Mouse (Mus musculus) kidney, adult 9 months (tissue): ENCODE data around the gene Trim34a.
"Not testable (repeated sequence)": the region's sequence is repeated elsewhere in the genome, so short reads cannot be mapped to it uniquely, and the experiment has no call there.

ENCODE experiments used
- DNase-seq: peaks from one replicate; pipeline ENCODE4 v3.0.0; 2022

Trim34a gene

GRCm38 (mm10) chr7:104244287-104245181 lies at the start of gene Trim34a:
Gene Trim34a, plus strand, starts transcription at chr7:104244457.
- peak; percentile 87 for DNase-seq

GRCm38 (mm10) chr7:104195885-104196284 lies 48.4 kb upstream of the Trim34a start, which contains the start of gene Olfr649:
Gene Olfr649, minus strand, starts transcription at chr7:104195985.
- no peak for DNase-seq

DNA sequence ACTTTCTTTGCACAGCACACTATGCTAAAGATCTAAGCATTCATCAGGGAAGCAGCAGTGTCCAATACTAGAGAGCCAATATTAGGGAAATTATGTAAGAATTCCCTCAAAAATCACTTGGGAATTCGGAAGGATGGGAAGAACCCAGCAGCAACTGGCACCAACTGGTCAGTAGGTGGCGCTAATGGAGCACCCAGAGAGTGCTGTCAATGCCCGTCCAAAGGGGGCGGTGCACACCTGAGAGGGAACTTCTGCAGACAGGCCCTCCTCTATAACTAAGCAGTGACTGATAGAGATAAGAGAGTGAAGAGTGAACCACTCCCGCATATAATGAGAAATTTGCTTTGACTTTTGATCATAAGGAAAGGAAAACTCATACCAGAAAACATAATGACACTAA lies 44.4 kb upstream of the Trim34a start:
- peak; percentile 79 for DNase-seq

DNA sequence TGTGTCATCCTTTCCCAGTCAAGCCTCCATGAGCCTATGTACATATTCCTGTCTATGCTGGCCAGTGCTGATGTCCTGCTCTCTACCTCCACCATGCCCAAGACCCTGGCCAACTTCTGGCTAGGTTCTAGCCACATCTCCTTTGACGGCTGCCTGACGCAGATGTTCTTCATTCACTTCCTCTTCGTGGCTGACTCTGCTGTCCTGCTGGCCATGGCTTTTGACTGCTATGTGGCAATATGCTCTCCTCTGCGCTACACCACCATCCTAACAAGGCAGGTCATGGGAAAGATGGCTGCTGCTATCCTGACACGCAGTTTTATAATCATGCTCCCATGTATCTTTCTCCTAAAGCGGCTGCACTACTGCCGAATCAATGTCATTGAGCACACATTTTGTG lies 38.1 kb upstream of the Trim34a start:
- DNase-seq, result no peak

DNA sequence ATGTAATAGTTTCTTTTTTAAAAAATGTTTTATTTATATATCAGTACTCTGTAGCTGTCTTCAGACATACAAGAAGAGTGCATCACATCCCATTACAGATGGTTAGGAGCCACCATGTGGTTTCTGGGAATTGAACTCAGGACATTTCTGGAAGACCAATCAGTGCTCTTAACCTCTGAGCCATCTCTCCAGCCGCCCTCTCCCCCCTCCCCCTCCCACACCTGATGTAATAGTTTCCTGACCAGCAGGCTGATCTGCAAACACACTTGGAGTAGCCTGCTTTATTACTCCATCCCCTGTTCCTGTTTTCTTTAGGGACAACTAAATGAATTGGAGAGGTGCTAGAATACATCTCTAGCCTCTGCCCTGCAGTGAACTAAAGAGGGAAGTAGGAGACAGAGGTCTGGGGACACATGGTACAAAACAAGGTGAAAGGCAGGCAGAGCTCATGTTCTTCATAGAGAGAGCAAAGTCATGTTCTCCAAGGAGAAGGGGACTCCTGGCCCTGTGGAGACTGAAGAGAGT lies 28.2 kb upstream of the Trim34a start:
- DNase-seq, result no peak

DNA sequence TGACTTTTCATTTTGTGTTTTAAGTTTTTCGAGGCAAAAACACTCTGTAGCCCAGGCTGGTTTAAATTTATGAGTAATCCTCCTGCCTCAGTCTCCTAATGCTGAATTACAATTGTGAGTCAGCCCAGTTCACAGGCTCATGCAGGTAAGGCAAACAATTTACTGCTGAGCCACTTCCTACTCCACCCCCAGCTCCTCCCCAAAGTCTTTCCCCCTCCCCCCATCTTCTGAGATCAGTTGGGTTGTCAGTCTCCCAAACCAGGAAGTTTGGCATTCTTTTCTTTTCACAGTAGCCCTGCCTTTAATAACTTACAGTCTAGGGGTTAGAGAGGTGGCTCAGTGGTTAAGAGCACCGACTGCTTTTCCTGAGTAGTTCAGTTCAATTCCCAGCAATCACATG lies 26.4 kb upstream of the Trim34a start:
- DNase-seq, result no peak

- DNase-seq, result peak; percentile 85
Measured at GRCm38 (mm10) chr7:104218701-104219569, 25.3 kb upstream of the Trim34a start, which contains the start of gene Trim6. Gene Trim6, plus strand, starts transcription at chr7:104218793.

GRCm38 (mm10) chr7:104231203-104231602 lies 13.1 kb upstream of the Trim34a start:
- peak; percentile 38 for DNase-seq

DNA sequence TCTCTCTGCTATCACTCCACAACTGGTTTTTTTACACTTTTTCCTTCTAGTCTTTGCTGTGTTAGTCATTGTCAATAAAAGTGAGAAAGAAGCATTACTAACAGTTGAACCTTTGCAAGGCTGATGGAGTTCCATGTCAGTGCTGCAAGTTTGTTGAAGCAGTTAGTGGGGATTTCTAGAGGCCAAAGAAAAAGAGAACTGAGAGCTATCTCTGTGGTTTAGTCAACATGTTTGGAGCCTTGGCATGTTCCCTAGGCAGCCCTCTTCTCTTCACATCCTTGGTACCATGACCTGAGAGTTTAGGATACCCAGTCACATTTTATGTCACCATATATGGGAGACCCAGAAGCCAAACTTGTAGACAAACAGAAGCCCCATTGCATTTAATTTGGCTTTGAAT lies 3.4 kb upstream of the Trim34a start:
- DNase-seq, result no peak

DNA sequence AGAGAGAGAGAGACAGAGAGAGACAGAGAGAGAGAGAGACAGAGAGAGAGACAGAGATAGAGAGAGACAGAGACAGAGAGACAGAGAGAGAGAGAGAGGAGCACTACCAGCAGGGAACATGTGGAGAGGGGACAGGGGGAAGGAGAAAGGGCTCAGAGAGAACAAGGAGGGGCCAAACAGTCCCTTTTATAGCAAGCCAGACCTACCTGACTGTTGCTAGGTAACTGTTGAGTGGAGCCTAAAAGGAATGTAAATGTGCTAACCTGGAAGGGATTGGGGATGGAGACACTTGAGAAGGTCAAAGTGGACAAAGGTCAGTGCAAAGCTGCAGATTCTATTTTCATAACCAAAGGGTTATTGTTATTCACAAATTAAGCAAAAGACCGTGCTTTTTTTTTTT lies 641 bp upstream of the Trim34a start:
- no peak for DNase-seq

- not testable (repeated sequence) for DNase-seq
Measured at GRCm38 (mm10) chr7:104260380-104260779, 16.1 kb downstream of the Trim34a start.

DNA sequence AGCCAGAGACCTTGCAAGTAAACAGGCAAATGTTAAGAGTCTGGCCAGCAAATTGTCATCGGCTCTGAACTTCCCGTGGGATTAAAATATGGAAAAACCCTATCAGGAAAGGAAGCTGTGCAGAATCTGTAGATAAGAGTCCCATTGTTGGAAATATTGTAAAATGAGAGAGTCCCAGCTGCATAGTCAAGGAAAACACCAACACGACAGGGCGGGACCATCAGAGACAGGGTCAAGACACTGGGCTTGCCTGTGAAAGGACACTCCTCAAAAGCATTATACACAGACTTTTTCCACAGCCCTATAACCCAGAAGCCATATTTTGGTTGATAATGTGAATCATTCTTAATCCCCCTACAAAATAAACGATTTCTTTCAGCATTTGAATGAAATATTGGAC lies 21.1 kb downstream of the Trim34a start:
- not testable (repeated sequence) for DNase-seq

GRCm38 (mm10) chr7:104279361-104279760 lies 35.1 kb downstream of the Trim34a start:
- not testable (repeated sequence) for DNase-seq

- DNase-seq, result not testable (repeated sequence)
Measured at GRCm38 (mm10) chr7:104287576-104288443, 43.6 kb downstream of the Trim34a start, which contains the start of gene Trim5. Gene Trim5, minus strand, starts transcription at chr7:104288094.

- no peak for DNase-seq
Measured at GRCm38 (mm10) chr7:104290641-104291040, 46.4 kb downstream of the Trim34a start.

DNA sequence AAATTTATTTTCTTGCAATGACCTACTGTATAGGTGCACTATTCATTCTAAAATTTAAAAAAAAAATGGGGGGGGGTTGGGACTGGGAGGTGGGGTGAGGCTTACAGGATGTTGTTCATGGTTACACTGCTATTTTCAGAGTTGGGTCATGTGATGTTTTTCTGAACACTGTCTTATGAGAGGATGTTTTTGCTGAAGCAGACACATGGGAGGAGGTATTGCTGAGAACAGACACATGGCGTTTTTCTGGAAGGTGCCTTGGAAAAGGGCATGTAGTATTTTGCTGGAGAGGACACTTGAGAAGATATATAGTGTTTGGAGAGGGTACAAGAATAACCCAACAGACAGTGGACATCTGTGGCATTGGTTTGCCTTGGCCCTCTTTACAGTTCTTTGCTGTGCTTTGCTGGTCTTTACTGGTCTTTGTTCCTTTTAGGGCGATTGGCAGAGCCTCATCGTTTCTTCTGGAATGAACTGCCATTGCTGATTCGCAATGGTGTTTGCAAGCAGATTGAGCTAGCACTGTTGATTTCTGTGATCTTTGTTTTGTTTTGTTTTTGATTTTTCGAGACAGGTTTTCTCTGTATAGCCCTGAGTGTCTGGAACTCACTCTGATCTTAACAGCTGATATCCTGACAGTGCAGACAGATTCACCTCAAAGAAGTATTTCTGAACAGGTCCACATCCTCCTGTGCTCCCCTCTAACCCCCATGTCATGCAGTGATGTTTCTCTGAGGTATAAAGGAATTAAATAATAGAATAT lies 47.6 kb downstream of the Trim34a start:
- no peak for DNase-seq
